Mouse (Mus musculus) cortical plate, adult 2 months (tissue): ENCODE measurements around the gene Ttl.

Source experiments
- CTCF ChIP-seq: fragments of 200-500 bp; IDR thresholded peaks from 2 replicates; pipeline ENCODE4 v1.5.1; 2011; ENCODE audit warnings: mild to moderate bottlenecking, control low read depth, low read length; ENCODE audit not compliant: insufficient read depth; ENCODE audit errors: extremely low read depth
- POLR2A ChIP-seq: fragments of 200-500 bp; IDR thresholded peaks from 2 replicates; pipeline ENCODE4 v1.6.1; 2011; ENCODE audit warnings: mild to moderate bottlenecking, low read length, control low read depth; ENCODE audit not compliant: insufficient read depth; ENCODE audit errors: extremely low read depth

DNA sequence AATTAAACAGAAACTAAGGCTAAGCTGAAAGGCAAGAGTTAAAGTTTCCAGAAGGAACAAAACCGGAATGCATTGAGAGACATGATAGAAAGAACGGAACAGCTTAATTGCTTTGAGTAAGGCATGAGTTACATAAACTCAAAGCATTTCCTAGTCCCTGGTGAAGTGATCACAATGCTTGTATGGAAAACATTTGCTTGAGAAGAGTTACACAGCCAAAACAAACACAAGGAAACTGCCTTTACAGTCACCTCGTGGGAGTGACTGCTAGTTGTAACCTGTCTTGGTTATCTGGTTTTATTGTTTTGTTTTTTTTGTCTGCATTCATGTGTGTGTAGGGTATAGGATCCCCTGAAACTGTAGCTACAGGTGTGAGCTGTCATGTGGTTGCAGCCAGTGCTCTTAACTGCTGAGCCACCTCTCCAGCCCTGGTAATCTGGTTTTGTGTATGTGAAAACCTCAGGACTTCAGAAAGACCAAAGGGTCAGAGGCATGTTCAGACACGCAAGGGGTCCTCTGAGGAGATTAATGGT lies 13.2 kb upstream of the Ttl start:
- no peak for TF ChIP-seq CTCF
- TF ChIP-seq POLR2A = no peak
